Mouse (Mus musculus) hindbrain, embryonic 13.5 days (tissue): ENCODE data around the gene Cdyl. TPM values are rescaled to one million over a fixed set of nuclear protein-coding genes. Genes with fewer than 3 reads are reported as not detected.

Source experiments
- ATAC-seq: fragments of 200-750 bp; cut with Nextera tagmentation; 2 replicates; pipeline ENCODE4 v1.8.0; 2017; ENCODE audit warnings: moderate TSS enrichment; ENCODE audit not compliant: low FRiP score
- H3K27ac ChIP-seq: fragments of 300-500 bp; sonication (generic); 2 replicates; pipeline ENCODE4 v1.5.1; 2015; ENCODE audit warnings: inconsistent platforms, mild to moderate bottlenecking, moderate library complexity
- H3K27me3 ChIP-seq: fragments of 300-500 bp; sonication (generic); 2 replicates; pipeline ENCODE4 v1.6.1; 2015; ENCODE audit warnings: mild to moderate bottlenecking, inconsistent platforms
- H3K36me3 ChIP-seq: fragments of 300-500 bp; sonication (generic); 2 replicates; pipeline ENCODE4 v1.6.1; 2015; ENCODE audit warnings: mild to moderate bottlenecking, inconsistent platforms
- H3K4me1 ChIP-seq: fragments of 300-500 bp; sonication (generic); replicated peaks from 2 replicates; pipeline ENCODE4 v1.6.1; 2015; ENCODE audit warnings: inconsistent platforms
- H3K4me2 ChIP-seq: fragments of 300-500 bp; sonication (generic); 2 replicates; pipeline ENCODE4 v1.6.1; 2015; ENCODE audit warnings: inconsistent platforms, mild to moderate bottlenecking, moderate library complexity
- H3K4me3 ChIP-seq: fragments of 300-500 bp; sonication (generic); 2 replicates; pipeline ENCODE4 v1.5.1; 2015; ENCODE audit warnings: mild to moderate bottlenecking, inconsistent platforms
- H3K9ac ChIP-seq: fragments of 300-500 bp; sonication (generic); 2 replicates; pipeline ENCODE4 v1.6.1; 2015; ENCODE audit warnings: mild to moderate bottlenecking, inconsistent platforms
- H3K9me3 ChIP-seq: fragments of 300-500 bp; sonication (generic); 2 replicates; pipeline ENCODE4 v1.6.1; 2016; ENCODE audit warnings: inconsistent platforms
- WGBS: fragments of 180-500 bp; shearing (Covaris S2); methylation state at CpG from one replicate; pipeline ENCODE4 v1.1.7; 2015; 5-methylcytosine and 5-hydroxymethylcytosine counted together
- polyA plus RNA-seq: library from polyadenylated mRNA; unstranded; fragments of >200 nt; fragmentation: Nextera tagmentation; extraction: Ambion mirVana; gene quantifications from 2 replicates; pipeline ENCODE4 v1.2.1, GENCODE M21; 2015

Cdyl gene
- polyA plus RNA-seq, 1 experiment from 2014 or later, result 5.8 TPM

DNA sequence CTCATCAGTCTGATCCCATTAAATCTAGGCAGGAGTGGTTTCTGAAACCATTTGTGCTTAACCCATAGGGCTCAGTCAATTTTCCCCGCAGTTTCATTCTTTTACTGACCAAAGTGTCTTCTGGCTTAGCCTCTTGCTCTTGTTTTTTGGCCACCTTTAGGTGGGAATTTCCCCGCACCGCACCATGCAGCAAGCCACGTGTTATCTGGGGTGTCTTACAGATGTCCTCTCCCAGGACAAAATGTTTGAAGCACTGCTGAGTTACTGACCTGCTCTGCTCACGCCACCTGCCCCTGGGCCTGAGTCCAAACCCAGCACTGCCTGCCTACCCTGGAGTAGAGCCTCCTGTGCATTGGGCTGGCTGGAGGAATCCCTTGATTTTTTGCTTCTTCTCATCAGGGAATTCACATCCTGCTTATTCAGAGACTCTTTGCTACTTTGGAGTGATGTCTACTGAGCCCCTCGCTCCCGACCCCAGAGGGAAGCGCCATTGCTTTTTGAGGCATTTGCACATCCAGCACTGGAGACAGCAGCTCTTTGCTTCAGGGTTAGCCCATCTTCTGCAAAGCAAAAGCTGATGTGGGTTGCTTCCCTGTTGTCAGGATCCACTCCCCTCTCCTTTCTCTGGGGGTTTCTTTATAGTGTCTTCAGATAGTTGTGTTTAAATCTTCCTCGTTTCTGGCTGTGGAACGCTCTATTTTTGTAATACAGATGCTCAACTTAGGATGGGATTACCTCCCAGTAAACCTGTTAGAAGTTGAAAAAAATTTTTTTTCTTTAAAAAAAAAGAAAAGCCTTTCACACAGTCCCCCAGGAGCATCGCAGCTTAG lies 151.9 kb downstream of the Cdyl start:
- Histone ChIP-seq H3K4me3 (no peak overlapping the region), H3K27me3 (no peaks in the 10 kb centered on the region), H3K9ac (no peak overlapping the region), H3K4me2 (no peak overlapping the region), H3K36me3 (peaks cover 7% of the 10 kb centered on the region; the same call in 1 of the 2 replicates), H3K9me3 (no peaks in the 10 kb centered on the region), H3K27ac (no peak overlapping the region), H3K4me1 (peaks cover 26% of the 10 kb centered on the region)
- WGBS, result 71% methylated on average over 11 of the region's 11 CpGs
- ATAC-seq, result no peak

DNA sequence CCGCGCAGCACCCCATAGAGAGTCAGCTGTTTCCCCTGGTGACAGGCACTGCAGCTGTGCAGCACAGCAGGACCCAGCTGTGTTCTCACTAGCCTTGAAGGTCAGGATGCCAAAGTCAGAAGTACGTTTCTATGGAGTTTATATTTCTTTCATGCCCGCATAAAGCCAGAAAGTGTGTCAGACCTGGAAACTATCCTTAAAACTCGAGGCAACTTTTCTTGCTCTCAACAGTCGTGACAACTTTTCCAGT lies 152.5 kb downstream of the Cdyl start:
- no peak for ATAC-seq
- WGBS, result 54% methylated on average over 6 of the region's 6 CpGs

DNA sequence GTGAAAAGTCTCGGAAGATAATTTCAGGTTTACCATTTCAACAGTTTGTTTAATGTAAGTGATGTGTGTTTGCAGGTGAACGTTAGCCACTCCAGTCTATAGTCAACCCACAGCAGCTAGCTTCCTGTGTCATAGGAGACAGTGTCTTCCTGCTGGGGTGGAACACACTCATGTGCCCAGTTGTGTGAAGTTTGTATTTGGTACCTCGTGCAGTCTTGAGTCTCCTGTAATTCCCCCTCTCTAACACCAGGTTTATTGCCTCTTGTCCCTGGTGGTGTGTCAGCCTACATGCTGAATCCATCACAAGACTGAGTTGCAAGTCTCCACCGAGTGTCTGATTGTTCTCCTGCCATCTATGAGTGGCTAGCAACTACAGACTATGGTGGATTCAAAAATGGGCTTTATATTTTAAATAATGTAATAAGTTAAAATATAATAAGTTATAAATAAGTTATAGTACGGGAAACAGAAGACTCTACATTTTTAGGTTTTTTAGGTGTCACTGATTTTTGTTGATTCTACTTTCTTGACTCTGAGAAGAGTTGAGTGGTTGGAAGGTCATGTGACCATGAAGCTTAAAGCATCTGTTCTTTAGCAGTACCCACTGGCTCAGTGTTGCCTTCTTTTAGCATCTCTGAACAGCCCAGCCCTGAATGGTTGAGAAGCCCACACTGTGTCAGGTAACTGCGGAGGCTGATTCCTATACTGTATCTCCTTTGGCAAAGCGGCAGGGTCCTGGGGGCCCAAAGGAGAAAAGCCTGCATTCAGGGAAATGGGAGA lies 153.9 kb downstream of the Cdyl start:
- 87% methylated on average over 7 of the region's 7 CpGs for WGBS
- H3K27me3 ChIP-seq, result no peaks in the 10 kb centered on the region

More for the DNA sequence above, 152.5 kb downstream of the Cdyl start:
- H3K27me3 ChIP-seq, result no peaks in the 10 kb centered on the region
- peaks cover 26% of the 10 kb centered on the region for H3K4me1 ChIP-seq
- H3K36me3 ChIP-seq, result peaks cover 13% of the 10 kb centered on the region; the same call in 1 of the 2 replicates
- no peak overlapping the region for H3K4me3 ChIP-seq
- no peaks in the 10 kb centered on the region for H3K9me3 ChIP-seq
- H3K27ac ChIP-seq, result no peak overlapping the region
- H3K9ac ChIP-seq, result no peak overlapping the region
- no peak overlapping the region for H3K4me2 ChIP-seq

DNA sequence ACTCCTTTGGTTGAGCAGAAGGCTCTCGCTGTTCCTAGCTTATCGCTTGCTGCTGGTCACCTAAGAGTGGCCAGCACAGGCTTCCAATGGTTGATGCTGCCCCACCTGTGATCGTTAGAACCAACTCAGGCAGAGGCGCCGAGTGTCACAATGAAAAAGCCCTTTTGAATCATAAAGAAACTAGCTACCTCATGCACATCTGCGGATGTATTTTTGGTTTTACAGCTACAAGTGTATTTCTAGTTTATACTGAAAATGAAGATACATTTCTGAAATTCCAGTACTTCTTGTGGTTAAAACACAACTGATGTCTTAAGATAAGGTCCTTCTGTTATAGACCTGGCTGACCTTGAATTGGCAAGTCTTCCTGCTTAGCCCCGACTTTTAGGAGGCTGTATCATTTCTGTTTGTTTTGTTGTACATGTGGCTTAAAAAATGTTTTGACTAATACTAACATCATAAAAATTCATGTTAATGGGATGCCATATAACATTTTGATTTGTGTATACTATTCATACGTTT lies 155.6 kb downstream of the Cdyl start:
- Histone ChIP-seq H3K4me2 (no peak overlapping the region), H3K27ac (no peak overlapping the region), H3K9me3 (no peaks in the 10 kb centered on the region), H3K36me3 (peaks cover 31% of the 10 kb centered on the region), H3K9ac (no peak overlapping the region), H3K27me3 (no peaks in the 10 kb centered on the region), H3K4me1 (peaks cover 16% of the 10 kb centered on the region), H3K4me3 (no peak overlapping the region)
- 95% methylated on average over 8 of the region's 8 CpGs for WGBS
- no peak for ATAC-seq

More for the DNA sequence above, 153.9 kb downstream of the Cdyl start:
- H3K36me3 ChIP-seq, result peaks cover 22% of the 10 kb centered on the region
- no peak overlapping the region for H3K27ac ChIP-seq
- no peak overlapping the region for H3K9ac ChIP-seq
- H3K9me3 ChIP-seq, result no peaks in the 10 kb centered on the region
- no peak overlapping the region for H3K4me2 ChIP-seq
- no peak for ATAC-seq
- H3K4me1 ChIP-seq, result peaks cover 26% of the 10 kb centered on the region
- H3K4me3 ChIP-seq, result no peak overlapping the region

DNA sequence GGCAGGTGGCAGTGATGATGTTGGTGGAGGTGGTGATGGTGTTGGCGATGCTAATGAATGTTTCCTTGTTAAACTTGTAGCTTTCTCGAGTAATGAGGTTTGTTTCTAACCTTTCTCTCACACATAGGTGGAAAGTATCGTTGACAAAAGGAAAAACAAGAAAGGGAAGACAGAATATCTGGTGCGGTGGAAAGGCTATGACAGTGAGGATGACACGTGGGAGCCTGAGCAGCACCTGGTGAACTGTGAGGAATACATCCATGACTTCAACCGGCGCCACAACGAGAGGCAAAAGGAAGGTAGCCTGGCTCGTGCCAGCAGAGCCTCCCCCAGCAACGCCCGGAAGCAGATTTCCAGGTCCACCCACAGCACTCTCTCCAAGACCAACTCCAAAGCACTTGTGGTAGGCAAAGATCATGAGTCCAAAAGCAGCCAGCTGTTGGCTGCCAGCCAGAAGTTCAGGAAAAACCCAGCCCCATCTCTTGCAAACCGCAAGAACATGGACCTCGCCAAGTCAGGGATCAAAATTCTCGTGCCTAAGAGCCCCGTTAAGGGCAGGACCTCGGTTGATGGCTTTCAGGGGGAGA lies 156.2 kb downstream of the Cdyl start:
- H3K36me3 ChIP-seq, result peaks cover 31% of the 10 kb centered on the region
- H3K27me3 ChIP-seq, result no peaks in the 10 kb centered on the region
- 95% methylated on average over 16 of the region's 16 CpGs for WGBS
- H3K4me1 ChIP-seq, result peaks cover 15% of the 10 kb centered on the region
- H3K9me3 ChIP-seq, result no peaks in the 10 kb centered on the region
- H3K4me2 ChIP-seq, result no peak overlapping the region
- no peak overlapping the region for H3K27ac ChIP-seq
- ATAC-seq, result no peak
- no peak overlapping the region for H3K4me3 ChIP-seq
- no peak overlapping the region for H3K9ac ChIP-seq

DNA sequence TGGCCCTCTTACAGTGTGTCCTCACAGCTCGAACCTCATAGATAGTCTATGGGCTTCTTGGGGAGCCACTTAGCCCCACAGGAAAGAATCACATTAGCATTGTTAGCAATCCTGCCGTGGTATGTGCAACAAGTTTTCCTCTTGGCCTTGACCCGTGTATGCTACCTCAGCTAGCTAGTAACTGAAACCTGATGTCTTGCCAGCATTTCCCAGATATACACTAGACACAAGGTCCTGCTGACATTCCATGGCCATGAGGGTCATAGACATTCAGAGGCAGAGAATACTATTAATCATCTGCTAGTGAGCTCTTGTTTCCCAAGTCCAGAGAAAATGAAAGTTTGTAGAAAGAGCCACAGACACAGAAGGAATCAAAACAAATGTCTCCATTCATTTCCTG lies 158.0 kb downstream of the Cdyl start:
- H3K9ac ChIP-seq, result no peak overlapping the region

DNA sequence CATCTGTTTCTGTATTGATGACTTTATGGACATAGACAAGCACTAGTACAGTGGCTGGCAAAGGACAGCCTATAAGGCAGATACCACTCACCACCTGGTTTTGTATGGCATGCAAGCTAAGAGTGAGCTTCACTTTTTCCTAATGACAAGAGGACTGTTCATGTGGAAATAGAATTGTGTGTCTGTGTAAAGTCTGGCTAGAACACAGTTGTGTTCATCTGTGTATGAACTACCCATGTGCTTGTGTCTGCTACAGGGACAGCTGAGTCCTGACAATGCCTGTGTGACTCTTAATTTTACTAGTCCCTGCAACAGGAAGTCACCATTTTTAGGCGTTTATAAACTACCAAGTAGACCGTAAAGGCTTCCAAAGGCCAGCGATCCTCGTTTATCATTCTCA lies 158.4 kb downstream of the Cdyl start:
- no peaks in the 10 kb centered on the region for H3K4me1 ChIP-seq
- H3K27me3 ChIP-seq, result no peaks in the 10 kb centered on the region
- ATAC-seq, result no peak
- 94% methylated on average over 4 of the region's 4 CpGs for WGBS
- H3K9ac ChIP-seq, result no peak overlapping the region
- no peak overlapping the region for H3K4me3 ChIP-seq
- H3K36me3 ChIP-seq, result peaks cover 31% of the 10 kb centered on the region
- no peak overlapping the region for H3K4me2 ChIP-seq
- H3K9me3 ChIP-seq, result no peaks in the 10 kb centered on the region
- H3K27ac ChIP-seq, result no peak overlapping the region

More for the DNA sequence above, 158.0 kb downstream of the Cdyl start:
- no peaks in the 10 kb centered on the region for H3K9me3 ChIP-seq
- no peak overlapping the region for H3K27ac ChIP-seq
- H3K4me1 ChIP-seq, result 0 out of 2 replicates have a peak, but pooled peaks cover under 1% of the 10 kb centered on the region
- WGBS, result 87% methylated on average over 3 of the region's 3 CpGs
- peaks cover 31% of the 10 kb centered on the region for H3K36me3 ChIP-seq
- no peak overlapping the region for H3K4me2 ChIP-seq
- no peaks in the 10 kb centered on the region for H3K27me3 ChIP-seq
- H3K4me3 ChIP-seq, result no peak overlapping the region
- ATAC-seq, result no peak

DNA sequence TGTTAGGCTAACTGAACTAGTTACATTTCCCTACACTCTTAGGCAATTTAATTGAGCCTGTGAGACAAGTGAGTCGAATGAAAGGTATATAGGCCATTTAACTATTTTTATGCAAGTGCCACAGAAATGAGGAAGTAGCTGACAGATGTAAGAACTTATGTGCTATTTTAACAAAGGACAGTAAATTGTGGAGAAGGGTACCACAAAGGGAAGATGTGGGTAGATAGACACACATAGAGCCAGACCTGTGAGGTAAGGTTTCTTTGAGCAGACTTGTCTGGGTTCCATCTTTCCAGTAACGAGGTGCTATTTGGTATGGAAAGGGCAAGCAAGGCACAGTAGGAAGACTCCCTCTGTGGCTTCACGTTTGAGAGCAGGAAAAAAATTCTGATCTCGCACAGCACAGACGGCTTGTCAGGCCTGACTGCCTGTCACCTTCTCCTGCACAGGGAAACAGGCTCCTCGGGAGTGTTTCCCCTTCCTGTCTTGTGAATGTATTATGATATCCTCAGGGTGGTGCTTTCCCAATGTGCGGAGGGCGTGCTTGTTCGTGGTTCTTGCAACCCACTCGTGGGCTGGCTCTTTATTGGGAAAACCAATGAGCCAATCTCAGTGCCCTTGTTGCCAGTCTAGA lies 162.3 kb downstream of the Cdyl start:
- ATAC-seq, result no peak
- Histone ChIP-seq H3K4me3 (no peak overlapping the region), H3K9ac (no peak overlapping the region), H3K27ac (no peak overlapping the region), H3K4me2 (no peak overlapping the region), H3K9me3 (no peaks in the 10 kb centered on the region; the same call in 1 of the 2 replicates), H3K27me3 (no peaks in the 10 kb centered on the region), H3K36me3 (peaks cover 20% of the 10 kb centered on the region; the same call in 1 of the 2 replicates), H3K4me1 (no peaks in the 10 kb centered on the region)
- 79% methylated on average over 10 of the region's 10 CpGs for WGBS

DNA sequence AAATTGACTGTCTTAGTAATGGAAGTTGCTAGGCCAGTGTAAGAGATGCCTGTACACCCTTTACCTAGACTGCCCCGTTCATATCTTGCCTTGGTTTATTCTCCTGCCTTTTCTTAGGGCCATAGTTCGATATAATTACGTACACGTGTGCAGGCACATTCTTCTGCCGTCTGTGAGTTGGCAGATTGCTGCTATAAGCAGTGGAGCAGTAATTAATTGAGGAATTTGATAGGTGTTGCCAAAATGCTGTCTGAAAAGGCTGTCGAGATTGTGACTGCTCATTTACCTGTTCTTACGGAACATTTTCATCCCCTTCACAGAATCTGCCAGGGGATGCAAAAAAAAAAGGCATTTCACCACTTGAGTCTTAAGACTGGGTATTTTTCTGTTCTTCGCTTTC lies 163.2 kb downstream of the Cdyl start:
- Histone ChIP-seq H3K9me3 (no peaks in the 10 kb centered on the region; the same call in 1 of the 2 replicates), H3K4me1 (no peaks in the 10 kb centered on the region), H3K36me3 (peaks cover 12% of the 10 kb centered on the region; the same call in 1 of the 2 replicates), H3K27ac (no peak overlapping the region), H3K4me3 (no peak overlapping the region), H3K27me3 (no peaks in the 10 kb centered on the region), H3K4me2 (no peak overlapping the region), H3K9ac (no peak overlapping the region)
- 82% methylated on average over 8 of the region's 8 CpGs for WGBS
- ATAC-seq, result no peak

DNA sequence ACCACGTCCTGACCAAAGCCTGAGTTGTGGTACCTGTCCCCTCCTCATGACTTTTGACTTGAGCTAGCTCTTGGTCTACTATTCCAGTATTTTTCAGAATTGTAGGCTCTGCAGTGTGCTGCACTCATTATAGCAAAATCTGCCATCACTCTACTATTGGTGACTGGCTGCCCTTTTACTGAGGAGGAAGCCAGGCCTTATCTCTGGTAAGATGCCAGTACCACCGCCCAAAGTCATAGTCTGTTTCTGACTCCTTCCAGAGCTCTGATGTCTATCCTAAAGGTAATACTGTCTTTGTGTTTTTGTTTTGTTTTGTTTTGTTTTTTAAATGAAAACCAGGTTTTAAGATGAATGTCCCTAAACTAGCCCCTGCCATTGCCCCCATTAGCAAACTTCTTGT lies 166.0 kb downstream of the Cdyl start:
- H3K9me3 ChIP-seq, result no peaks in the 10 kb centered on the region; the same call in 1 of the 2 replicates
- H3K27me3 ChIP-seq, result no peaks in the 10 kb centered on the region
- H3K4me3 ChIP-seq, result no peak overlapping the region
- ATAC-seq, result no peak
- H3K9ac ChIP-seq, result no peak overlapping the region
- WGBS, result 90% methylated on average over 2 of the region's 2 CpGs
- no peaks in the 10 kb centered on the region; the same call in 1 of the 2 replicates for H3K4me1 ChIP-seq
- H3K4me2 ChIP-seq, result no peak overlapping the region
- H3K36me3 ChIP-seq, result no peaks in the 10 kb centered on the region
- no peak overlapping the region for H3K27ac ChIP-seq

DNA sequence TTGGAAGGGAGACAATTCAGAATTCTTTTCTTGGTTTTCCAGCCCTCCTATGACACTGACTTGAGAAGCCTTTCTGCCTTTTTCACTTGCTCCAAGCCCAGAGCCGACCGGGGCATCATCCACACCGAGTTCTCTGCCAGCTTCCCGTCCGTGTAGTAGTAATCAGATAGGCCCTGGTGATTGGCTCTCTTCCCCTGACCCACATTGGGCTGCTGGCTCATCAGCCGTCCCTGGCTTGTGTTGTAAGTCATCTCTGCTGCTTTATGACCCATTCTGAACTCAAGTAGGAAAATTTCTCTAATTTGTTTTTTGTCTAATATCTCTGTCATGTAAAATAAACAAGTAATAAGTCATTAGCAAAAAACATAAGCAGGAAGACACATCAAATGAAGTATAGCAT lies 173.0 kb downstream of the Cdyl start:
- no peak overlapping the region for H3K4me3 ChIP-seq
- no peaks in the 10 kb centered on the region for H3K27me3 ChIP-seq
- 70% methylated on average over 6 of the region's 6 CpGs for WGBS
- ATAC-seq, result no peak
- no peaks in the 10 kb centered on the region for H3K36me3 ChIP-seq
- H3K27ac ChIP-seq, result no peak overlapping the region
- peaks cover 10% of the 10 kb centered on the region for H3K4me1 ChIP-seq
- no peaks in the 10 kb centered on the region for H3K9me3 ChIP-seq
- no peak overlapping the region for H3K4me2 ChIP-seq
- H3K9ac ChIP-seq, result no peak overlapping the region

DNA sequence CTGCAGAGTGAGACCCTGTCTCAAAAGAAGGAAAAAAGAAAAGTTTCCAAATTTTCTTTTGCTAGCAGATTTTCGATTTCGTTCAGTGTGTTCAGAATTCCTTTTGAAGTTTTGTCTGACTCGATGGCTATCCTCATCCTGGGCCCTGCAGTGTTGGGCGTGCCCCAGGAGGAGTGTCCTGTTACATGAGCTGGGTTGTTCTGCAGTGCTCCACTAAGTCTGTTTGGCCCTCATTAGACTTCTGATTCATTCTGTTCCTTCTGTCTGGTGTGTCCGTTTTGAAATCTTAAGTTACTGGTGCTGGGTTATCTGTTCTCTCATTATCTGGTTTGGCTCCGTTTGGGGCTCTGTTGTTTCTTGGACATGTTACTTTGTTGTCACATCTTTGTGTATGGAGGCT lies 174.3 kb downstream of the Cdyl start:
- no peak for ATAC-seq
- 60% methylated on average over 6 of the region's 6 CpGs for WGBS
- H3K27ac ChIP-seq, result no peak overlapping the region

More for the DNA sequence above, 174.3 kb downstream of the Cdyl start:
- no peak overlapping the region for H3K9ac ChIP-seq
- H3K27me3 ChIP-seq, result no peaks in the 10 kb centered on the region
- peaks cover 10% of the 10 kb centered on the region for H3K4me1 ChIP-seq
- no peaks in the 10 kb centered on the region for H3K9me3 ChIP-seq
- H3K36me3 ChIP-seq, result no peaks in the 10 kb centered on the region
- H3K4me2 ChIP-seq, result no peak overlapping the region
- H3K4me3 ChIP-seq, result no peak overlapping the region
